Mouse (Mus musculus) intestine, embryonic 14.5 days (tissue): ENCODE measurements around the gene Kcnip1. TPM values are rescaled to one million over a fixed set of nuclear protein-coding genes. Genes with fewer than 3 reads are reported as not detected.

Experiments
- ATAC-seq: fragments of 200-750 bp; cut with Nextera tagmentation; replicated peaks from 2 replicates; pipeline ENCODE4 v1.8.0; 2017; ENCODE audit warnings: low read depth, moderate number of reproducible peaks, moderate TSS enrichment, moderate library complexity; ENCODE audit not compliant: low FRiP score, low TSS enrichment
- DNase-seq: peaks from one replicate; pipeline ENCODE4 v3.0.0-alpha.2; 2018; ENCODE audit warnings: low spot score
- H3K27ac ChIP-seq: fragments of 300-500 bp; sonication (generic); 2 replicates; pipeline ENCODE4 v1.5.1; 2014; ENCODE audit warnings: low read depth, mild to moderate bottlenecking, control low read depth
- H3K27me3 ChIP-seq: fragments of 300-500 bp; sonication (generic); replicated peaks from 2 replicates; pipeline ENCODE4 v1.6.1; 2014; ENCODE audit warnings: low read length, control low read depth; ENCODE audit not compliant: control insufficient read depth, insufficient read depth
- H3K36me3 ChIP-seq: fragments of 300-500 bp; sonication (generic); 2 replicates; pipeline ENCODE4 v1.6.1; 2014; ENCODE audit warnings: low read length, control low read depth; ENCODE audit not compliant: control insufficient read depth, insufficient read depth
- H3K4me1 ChIP-seq: fragments of 300-500 bp; sonication (generic); replicated peaks from 2 replicates; pipeline ENCODE4 v1.6.1; 2014; ENCODE audit warnings: low read length, control low read depth, mixed read lengths; ENCODE audit not compliant: control insufficient read depth, insufficient read depth
- H3K4me2 ChIP-seq: fragments of 300-500 bp; sonication (generic); 2 replicates; pipeline ENCODE4 v1.6.1; 2014; ENCODE audit warnings: low read length
- H3K4me3 ChIP-seq: fragments of 300-500 bp; sonication (generic); 2 replicates; pipeline ENCODE4 v1.5.1; 2014; ENCODE audit warnings: low read depth, low read length, control low read depth, mixed read lengths
- H3K9ac ChIP-seq: fragments of 300-500 bp; sonication (generic); 2 replicates; pipeline ENCODE4 v1.6.1; 2014; ENCODE audit warnings: mild to moderate bottlenecking, low read length
- H3K9me3 ChIP-seq: fragments of 300-500 bp; sonication (generic); 2 replicates; pipeline ENCODE4 v1.6.1; 2016; ENCODE audit warnings: low read length, control low read depth; ENCODE audit not compliant: control insufficient read depth
- WGBS: fragments of 180-500 bp; shearing (Covaris S2); extraction: QIAGEN DNeasy Blood & Tissue Kit; methylation state at CpG from one replicate; pipeline ENCODE4 v1.1.7; 2014; 5-methylcytosine and 5-hydroxymethylcytosine counted together
- polyA plus RNA-seq: library from polyadenylated mRNA; unstranded; fragments of >200 nt; fragmentation: Nextera tagmentation; extraction: Ambion mirVana; gene quantifications from 2 replicates; pipeline ENCODE4 v1.2.1, GENCODE M21; 2014

The Kcnip1 gene
- polyA plus RNA-seq, 1 experiment from 2014 or later: 13.1 TPM

DNA sequence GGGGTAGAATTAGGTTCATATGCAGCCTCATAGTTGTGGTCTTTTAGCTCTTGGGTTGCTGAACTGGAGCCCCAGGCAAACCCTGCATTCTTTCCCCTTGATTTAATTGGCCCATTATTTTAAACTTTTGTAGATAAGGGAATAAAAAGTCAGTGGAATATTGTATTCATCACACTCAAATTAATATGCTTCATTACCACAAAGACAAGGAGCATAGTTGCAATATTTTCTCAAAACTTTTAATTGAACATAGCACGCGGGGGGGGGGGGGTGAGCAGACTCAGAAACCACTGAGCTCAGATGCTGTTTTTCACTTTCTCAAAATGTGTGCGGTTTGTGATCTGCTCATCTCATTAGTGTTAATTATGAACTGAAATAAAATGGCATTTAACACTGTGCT, 302.8 kb downstream of the Kcnip1 start:
- no peak overlapping the region for H3K9ac ChIP-seq
- H3K27ac ChIP-seq: no peak overlapping the region
- H3K27me3 ChIP-seq: no peaks in the 10 kb centered on the region
- no peaks in the 10 kb centered on the region for H3K36me3 ChIP-seq
- no peaks in the 10 kb centered on the region for H3K4me1 ChIP-seq
- ATAC-seq (no peak), DNase-seq (no peak)
- no peaks in the 10 kb centered on the region for H3K9me3 ChIP-seq
- no peak overlapping the region for H3K4me2 ChIP-seq
- WGBS: 84% methylated on average over 3 of the region's 3 CpGs
- H3K4me3 ChIP-seq: no peak overlapping the region

DNA sequence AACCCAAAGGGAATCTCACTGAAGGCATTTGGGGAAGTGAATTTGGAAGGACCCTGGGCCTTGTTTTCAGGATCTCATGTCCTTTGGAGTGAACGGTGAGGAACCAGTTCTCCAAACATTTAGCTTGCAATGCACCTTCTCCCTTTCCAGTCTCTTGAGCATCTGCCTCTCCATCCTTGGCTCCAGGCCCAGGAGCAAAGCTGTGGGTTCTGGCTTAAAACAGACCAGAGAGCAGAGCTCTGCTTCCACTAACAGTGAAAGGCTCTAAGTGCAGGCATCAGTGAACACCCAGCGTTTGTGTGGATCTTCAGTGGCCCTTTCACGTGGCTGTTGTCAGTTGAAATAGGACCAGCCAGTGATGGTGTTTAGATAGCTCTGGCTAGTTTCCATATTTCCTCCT, 307.0 kb downstream of the Kcnip1 start:
- 36% methylated on average over 3 of the region's 3 CpGs for WGBS
- DNase-seq (no peak), ATAC-seq (no peak)
- Histone ChIP-seq H3K27me3 (peaks cover under 1% of the 10 kb centered on the region; the same call in 1 of the 2 replicates), H3K4me3 (no peak overlapping the region), H3K9ac (no peak overlapping the region), H3K4me2 (no peak overlapping the region), H3K36me3 (no peaks in the 10 kb centered on the region), H3K4me1 (no peaks in the 10 kb centered on the region), H3K9me3 (no peaks in the 10 kb centered on the region), H3K27ac (no peak overlapping the region)

DNA sequence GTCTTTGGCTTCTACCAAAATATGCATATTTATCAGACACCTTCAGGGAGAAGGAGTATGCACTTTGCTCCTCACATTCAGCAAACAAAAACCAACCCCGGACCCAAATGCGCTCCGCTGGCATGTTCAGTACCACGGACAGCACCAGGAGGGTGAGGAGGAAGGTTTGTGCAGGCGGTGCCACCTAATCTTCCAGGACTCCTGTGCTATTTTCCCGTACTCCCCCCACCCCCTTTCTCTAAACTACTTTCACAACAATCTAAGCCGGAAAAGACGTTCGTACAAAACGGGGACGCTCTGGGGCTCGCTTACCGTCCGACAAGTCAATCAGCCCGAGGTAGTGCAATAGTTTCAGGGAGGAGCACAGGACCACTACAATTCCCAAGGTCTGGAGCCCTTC, 312.8 kb downstream of the Kcnip1 start:
- peaks cover 6% of the 10 kb centered on the region; the same call in 1 of the 2 replicates for H3K27me3 ChIP-seq
- no peaks in the 10 kb centered on the region for H3K4me1 ChIP-seq
- ATAC-seq (no peak), DNase-seq (peak; percentile 88)
- no peaks in the 10 kb centered on the region for H3K36me3 ChIP-seq
- under 1% methylated on average over 15 of the region's 15 CpGs for WGBS
- H3K9ac ChIP-seq: no peak overlapping the region
- H3K9me3 ChIP-seq: no peaks in the 10 kb centered on the region
- H3K4me2 ChIP-seq: no peak overlapping the region
- no peak overlapping the region for H3K27ac ChIP-seq
- H3K4me3 ChIP-seq: no peak overlapping the region

DNA sequence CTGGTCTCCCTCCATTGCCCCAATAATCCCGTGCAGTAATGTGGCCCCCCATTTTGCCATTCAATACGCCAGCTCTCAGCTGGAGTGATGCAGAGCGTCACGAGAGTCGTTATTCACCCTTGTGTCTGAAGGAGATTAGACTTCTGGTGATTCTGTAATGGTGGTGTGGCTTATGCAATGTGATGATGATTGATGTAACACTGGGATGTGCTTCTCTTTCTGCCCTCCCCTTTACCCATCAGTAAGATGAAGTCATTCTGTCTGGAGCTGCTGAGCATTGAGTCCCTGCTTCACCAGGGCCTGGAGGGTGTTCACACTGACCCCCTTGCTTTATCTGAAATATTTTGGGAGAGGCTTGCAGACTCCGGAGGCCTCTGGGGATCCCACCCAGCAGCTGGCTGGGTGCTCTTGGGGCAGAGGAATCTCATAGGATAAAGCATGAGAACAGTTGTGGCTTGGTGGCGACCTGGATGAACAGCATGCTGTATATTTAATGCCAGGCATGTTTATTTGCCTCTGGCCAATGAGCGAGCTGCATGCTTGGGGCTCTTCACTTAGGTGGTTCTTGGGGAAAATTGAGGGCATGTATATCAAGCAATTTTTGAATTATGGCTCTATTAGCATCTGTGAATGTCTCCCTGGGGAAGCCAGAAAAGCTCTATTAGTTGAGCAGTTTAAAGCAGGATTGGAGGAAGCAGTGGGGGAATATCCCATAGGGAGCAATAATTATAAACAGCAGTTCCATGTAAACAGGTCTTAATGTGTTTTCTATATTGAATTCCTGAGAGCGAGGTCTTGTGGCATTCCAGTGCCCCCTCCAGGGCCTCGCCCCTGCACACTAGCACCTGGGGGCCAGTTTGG, 322.6 kb downstream of the Kcnip1 start:
- H3K4me3 ChIP-seq: no peak overlapping the region
- DNase-seq (no peak), ATAC-seq (no peak)
- WGBS: 70% methylated on average over 10 of the region's 10 CpGs
- no peak overlapping the region for H3K9ac ChIP-seq
- H3K27ac ChIP-seq: no peak overlapping the region
- H3K4me1 ChIP-seq: no peaks in the 10 kb centered on the region
- H3K27me3 ChIP-seq: no peaks in the 10 kb centered on the region
- H3K9me3 ChIP-seq: no peaks in the 10 kb centered on the region
- no peak overlapping the region for H3K4me2 ChIP-seq
- H3K36me3 ChIP-seq: no peaks in the 10 kb centered on the region

DNA sequence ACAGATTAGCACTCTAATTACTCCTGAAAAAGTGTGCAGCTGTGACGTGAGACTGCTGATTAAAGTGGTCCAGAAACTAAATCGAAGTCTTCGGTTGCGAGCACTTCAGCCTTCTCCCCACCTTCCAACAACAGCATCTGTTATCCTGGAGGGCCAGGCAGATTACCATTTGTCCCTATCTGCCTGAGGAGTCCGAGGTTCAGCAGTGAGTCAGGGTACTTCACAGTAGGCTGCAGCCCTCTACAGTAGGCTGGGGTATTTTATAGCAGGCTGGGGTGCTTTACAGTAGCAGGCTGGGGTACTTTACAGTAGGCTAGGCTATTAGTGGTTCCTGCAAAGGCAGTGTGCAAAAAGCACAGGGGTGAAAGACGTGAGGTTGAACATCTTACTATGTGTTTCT, 324.6 kb downstream of the Kcnip1 start:
- DNase-seq (no peak), ATAC-seq (no peak)
- Histone ChIP-seq H3K27ac (no peak overlapping the region), H3K27me3 (no peaks in the 10 kb centered on the region), H3K4me3 (no peak overlapping the region), H3K36me3 (no peaks in the 10 kb centered on the region), H3K9me3 (no peaks in the 10 kb centered on the region), H3K4me1 (no peaks in the 10 kb centered on the region), H3K4me2 (no peak overlapping the region), H3K9ac (no peak overlapping the region)
- 68% methylated on average over 6 of the region's 6 CpGs for WGBS

DNA sequence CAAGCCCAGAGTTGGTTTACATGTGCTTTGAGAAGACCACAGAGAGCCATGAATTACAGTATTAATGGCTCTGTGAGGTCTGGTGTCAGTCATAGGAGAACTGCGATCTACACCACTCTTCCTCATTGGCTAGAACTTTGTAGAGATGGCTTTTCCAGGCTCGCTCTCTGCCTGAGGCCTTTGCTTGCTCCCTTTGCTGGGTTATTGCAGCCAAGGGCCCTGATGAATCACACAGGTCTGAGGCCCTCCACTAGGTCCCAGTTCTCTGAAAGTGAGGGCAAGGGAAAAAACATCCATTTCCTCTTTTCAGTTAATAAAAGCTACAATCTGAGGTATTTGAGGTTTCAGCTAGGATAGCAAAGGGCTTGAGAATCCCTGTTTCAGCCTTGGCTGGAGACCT, 329.4 kb downstream of the Kcnip1 start:
- no peak overlapping the region for H3K27ac ChIP-seq
- no peak for DNase-seq
- ATAC-seq: no peak
- no peak overlapping the region for H3K9ac ChIP-seq
- H3K36me3 ChIP-seq: no peaks in the 10 kb centered on the region
- H3K27me3 ChIP-seq: no peaks in the 10 kb centered on the region
- 81% methylated on average over 2 of the region's 2 CpGs for WGBS
- H3K4me2 ChIP-seq: no peak overlapping the region
- no peaks in the 10 kb centered on the region for H3K4me1 ChIP-seq
- H3K9me3 ChIP-seq: no peaks in the 10 kb centered on the region
- no peak overlapping the region for H3K4me3 ChIP-seq

DNA sequence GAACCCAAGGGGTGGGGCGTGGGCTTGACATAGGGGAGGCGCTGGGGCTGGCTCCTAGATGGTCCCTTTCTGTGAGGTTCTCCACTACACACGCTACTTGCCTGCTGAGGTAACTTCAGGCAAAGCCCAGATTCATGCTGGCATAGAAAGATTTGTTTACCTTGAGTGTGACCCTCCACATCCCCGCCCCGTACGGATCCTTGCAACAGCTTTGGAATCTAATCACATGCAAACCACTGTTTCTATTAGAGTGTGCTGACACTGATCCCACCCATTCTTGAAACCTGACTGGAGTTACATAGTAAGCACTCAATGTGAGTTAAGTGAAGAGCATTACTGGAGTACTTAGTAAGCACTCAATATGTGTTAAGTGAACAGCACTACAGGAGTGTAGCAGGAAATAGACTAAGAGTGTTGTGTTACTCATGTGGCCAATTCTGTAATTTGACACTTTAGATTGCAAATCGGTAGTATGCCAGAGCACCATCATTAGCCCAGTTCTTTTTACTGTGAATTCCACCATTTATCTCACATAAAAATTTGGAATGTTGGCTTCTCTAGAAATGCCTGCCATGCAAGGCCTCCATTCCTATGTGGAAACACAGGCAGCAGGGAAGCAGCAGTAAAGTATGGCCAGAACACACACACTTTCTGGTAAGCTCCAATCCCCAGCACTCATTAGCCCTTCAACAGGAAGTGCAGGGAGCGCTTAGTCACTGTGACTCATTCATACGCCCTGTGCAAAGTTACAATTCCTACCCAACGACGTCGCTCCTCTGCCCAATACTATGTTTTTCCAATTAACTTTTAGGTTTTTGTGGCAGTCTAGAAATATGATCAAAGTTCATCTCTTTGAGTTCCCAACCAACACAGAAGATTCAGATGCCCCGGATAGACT, 332.7 kb downstream of the Kcnip1 start:
- H3K9ac ChIP-seq: no peak overlapping the region
- no peaks in the 10 kb centered on the region for H3K27me3 ChIP-seq
- ATAC-seq: no peak
- 75% methylated on average over 13 of the region's 13 CpGs for WGBS
- no peaks in the 10 kb centered on the region for H3K9me3 ChIP-seq
- no peak overlapping the region for H3K4me3 ChIP-seq
- H3K4me2 ChIP-seq: no peak overlapping the region
- no peaks in the 10 kb centered on the region for H3K36me3 ChIP-seq
- no peak overlapping the region for H3K27ac ChIP-seq
- DNase-seq: no peak
- no peaks in the 10 kb centered on the region for H3K4me1 ChIP-seq

DNA sequence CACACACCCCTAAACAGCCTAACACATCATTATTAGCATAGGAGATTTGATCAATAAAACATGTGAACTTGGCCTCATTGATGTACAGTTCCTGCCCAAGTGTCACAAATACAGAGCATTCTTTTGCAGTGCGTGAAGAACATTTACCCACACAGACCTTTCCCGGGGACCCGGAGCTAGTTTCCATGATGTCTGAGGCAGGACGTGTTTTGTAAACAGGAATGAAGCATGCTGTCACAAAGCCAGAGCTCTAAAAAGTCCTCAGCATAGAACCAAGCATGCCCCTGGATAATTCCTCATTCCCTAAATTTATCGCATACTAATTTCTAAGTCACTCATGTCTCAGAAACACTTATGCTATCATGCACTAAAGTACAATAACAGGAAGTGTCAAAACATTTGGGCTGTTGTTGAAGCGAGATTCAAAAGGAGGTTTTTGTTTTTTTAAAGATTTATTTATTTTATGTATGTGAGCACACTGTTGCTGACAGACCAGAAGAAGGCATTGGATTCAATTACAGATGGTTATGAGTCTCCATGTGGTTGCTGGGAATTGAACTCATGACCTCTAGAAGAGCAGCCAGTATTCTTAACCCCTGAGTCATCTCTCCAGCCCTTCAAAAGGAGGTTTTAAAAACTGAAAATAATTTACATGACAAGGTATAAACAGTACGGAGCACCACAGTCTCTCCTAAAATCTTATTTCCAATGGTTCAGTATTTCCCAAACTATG, 336.9 kb downstream of the Kcnip1 start:
- no peaks in the 10 kb centered on the region for H3K9me3 ChIP-seq
- no peak overlapping the region for H3K9ac ChIP-seq
- no peaks in the 10 kb centered on the region for H3K4me1 ChIP-seq
- H3K27ac ChIP-seq: no peak overlapping the region
- H3K4me3 ChIP-seq: no peak overlapping the region
- H3K36me3 ChIP-seq: no peaks in the 10 kb centered on the region
- ATAC-seq (no peak), DNase-seq (no peak)
- 54% methylated on average over 7 of the region's 7 CpGs for WGBS
- no peak overlapping the region for H3K4me2 ChIP-seq
- no peaks in the 10 kb centered on the region for H3K27me3 ChIP-seq
